Mouse (Mus musculus) intestine, embryonic 15.5 days (tissue): ENCODE measurements around the gene Gm34653. TPM values are rescaled to one million over a fixed set of nuclear protein-coding genes. Genes with fewer than 3 reads are reported as not detected.

Experiments used
- ATAC-seq: fragments of 200-750 bp; cut with Nextera tagmentation; 2 replicates; pipeline ENCODE4 v1.8.0; 2017; ENCODE audit warnings: moderate TSS enrichment, moderate library complexity
- H3K27ac ChIP-seq: fragments of 300-500 bp; sonication (generic); 2 replicates; pipeline ENCODE4 v1.5.1; 2015; ENCODE audit warnings: mild to moderate bottlenecking, inconsistent platforms
- H3K27me3 ChIP-seq: fragments of 300-500 bp; sonication (generic); replicated peaks from 2 replicates; pipeline ENCODE4 v1.6.1; 2015; ENCODE audit warnings: inconsistent platforms
- H3K36me3 ChIP-seq: fragments of 300-500 bp; sonication (generic); 2 replicates; pipeline ENCODE4 v1.6.1; 2015; ENCODE audit warnings: inconsistent platforms
- H3K4me1 ChIP-seq: fragments of 300-500 bp; sonication (generic); replicated peaks from 2 replicates; pipeline ENCODE4 v1.6.1; 2015; ENCODE audit warnings: inconsistent platforms
- H3K4me2 ChIP-seq: fragments of 300-500 bp; sonication (generic); replicated peaks from 2 replicates; pipeline ENCODE4 v1.6.1; 2015; ENCODE audit warnings: mild to moderate bottlenecking, inconsistent platforms
- H3K4me3 ChIP-seq: fragments of 300-500 bp; sonication (generic); replicated peaks from 2 replicates; pipeline ENCODE4 v1.5.1; 2015; ENCODE audit warnings: inconsistent platforms
- H3K9ac ChIP-seq: fragments of 300-500 bp; sonication (generic); 2 replicates; pipeline ENCODE4 v1.6.1; 2015; ENCODE audit warnings: inconsistent platforms
- H3K9me3 ChIP-seq: fragments of 300-500 bp; sonication (generic); 2 replicates; pipeline ENCODE4 v1.6.1; 2016; ENCODE audit warnings: inconsistent platforms
- WGBS: fragments of 180-500 bp; shearing (Covaris S2); methylation state at CpG from one replicate; pipeline ENCODE4 v1.1.7; 2015; 5-methylcytosine and 5-hydroxymethylcytosine counted together
- polyA plus RNA-seq: library from polyadenylated mRNA; unstranded; fragments of >200 nt; fragmentation: Nextera tagmentation; extraction: Ambion mirVana; gene quantifications from 2 replicates; pipeline ENCODE4 v1.2.1, GENCODE M21; 2015

Gm34653 gene
- polyA plus RNA-seq, 1 experiment from 2014 or later: not detected

- peak overlapping the region; percentile 92 for H3K9ac ChIP-seq
- ATAC-seq: peak; percentile 97
- peak overlapping the region; percentile 97 for H3K27ac ChIP-seq
- H3K36me3 ChIP-seq: no peaks in the 10 kb centered on the region
- H3K27me3 ChIP-seq: no peaks in the 10 kb centered on the region
- peaks cover 11% of the 10 kb centered on the region; the same call in 1 of the 2 replicates for H3K4me1 ChIP-seq
- H3K9me3 ChIP-seq: no peaks in the 10 kb centered on the region
- under 1% methylated on average over 67 of the region's 67 CpGs for WGBS
- H3K4me3 ChIP-seq: peak overlapping the region; percentile 82
- peak overlapping the region; percentile 75 for H3K4me2 ChIP-seq
Measured at GRCm38 (mm10) chr2:34870520-34871474, 38.0 kb downstream of the Gm34653 start.

GRCm38 (mm10) chr2:34874271-34874670 lies 41.5 kb downstream of the Gm34653 start, which contains the start of gene Cutal:
Gene Cutal (plus strand): TSS chr2:34874396.
- H3K27ac ChIP-seq: peak within 1 kb of the TSS; percentile 29

GRCm38 (mm10) chr2:34874816-34875345 lies 42.1 kb downstream of the Gm34653 start, which contains the start of gene Psmd5:
Gene Psmd5 (minus strand): TSS chr2:34874968.
- Histone ChIP-seq H3K27ac (peak within 1 kb of the TSS; percentile 29), H3K27me3 (no peaks in the 10 kb centered on the region), H3K4me2 (peak within 1 kb of the TSS; percentile 57), H3K9ac (peak within 1 kb of the TSS; percentile 41), H3K9me3 (no peaks in the 10 kb centered on the region), H3K36me3 (no peaks in the 10 kb centered on the region), H3K4me3 (peak within 1 kb of the TSS; percentile 33), H3K4me1 (peaks cover 7% of the 10 kb centered on the region; the same call in 1 of the 2 replicates)
- 14% methylated on average over 8 of the region's 8 CpGs for WGBS
- no peak for ATAC-seq

More at GRCm38 (mm10) chr2:34874271-34874670, 41.5 kb downstream of the Gm34653 start, which contains the start of gene Cutal:
- peak; percentile 36 for ATAC-seq
- Histone ChIP-seq H3K4me1 (peaks cover 11% of the 10 kb centered on the region; the same call in 1 of the 2 replicates), H3K4me3 (peak within 1 kb of the TSS; percentile 33), H3K9me3 (no peaks in the 10 kb centered on the region), H3K36me3 (no peaks in the 10 kb centered on the region), H3K27me3 (no peaks in the 10 kb centered on the region), H3K4me2 (peak within 1 kb of the TSS; percentile 57), H3K9ac (peak within 1 kb of the TSS; percentile 41)
- WGBS: 2% methylated on average over 14 of the region's 14 CpGs

GRCm38 (mm10) chr2:34880054-34880453 lies 47.2 kb downstream of the Gm34653 start:
- no peaks in the 10 kb centered on the region for H3K4me1 ChIP-seq
- no peak for ATAC-seq
- H3K4me3 ChIP-seq: no peak overlapping the region
- 82% methylated on average over 10 of the region's 10 CpGs for WGBS
- no peaks in the 10 kb centered on the region for H3K27me3 ChIP-seq
- no peaks in the 10 kb centered on the region for H3K9me3 ChIP-seq
- H3K4me2 ChIP-seq: no peak overlapping the region
- H3K36me3 ChIP-seq: no peaks in the 10 kb centered on the region
- H3K27ac ChIP-seq: no peak overlapping the region
- no peak overlapping the region for H3K9ac ChIP-seq

- Histone ChIP-seq H3K27me3 (no peaks in the 10 kb centered on the region), H3K4me3 (no peak overlapping the region), H3K36me3 (no peaks in the 10 kb centered on the region), H3K27ac (no peak overlapping the region), H3K9ac (no peak overlapping the region), H3K4me2 (no peak overlapping the region), H3K4me1 (no peaks in the 10 kb centered on the region), H3K9me3 (no peaks in the 10 kb centered on the region)
- 80% methylated on average over 2 of the region's 2 CpGs for WGBS
- peak; percentile 42; the same call in 1 of the 2 replicates for ATAC-seq
Measured at GRCm38 (mm10) chr2:34882757-34883156, 50.0 kb downstream of the Gm34653 start.

GRCm38 (mm10) chr2:34883190-34883589 lies 50.4 kb downstream of the Gm34653 start:
- H3K36me3 ChIP-seq: no peaks in the 10 kb centered on the region
- H3K27me3 ChIP-seq: no peaks in the 10 kb centered on the region
- H3K4me3 ChIP-seq: no peak overlapping the region
- no peaks in the 10 kb centered on the region for H3K9me3 ChIP-seq
- no peak overlapping the region for H3K9ac ChIP-seq
- H3K4me2 ChIP-seq: no peak overlapping the region
- WGBS: 29% methylated on average over 5 of the region's 5 CpGs
- peak overlapping the region; percentile 23; the same call in 1 of the 2 replicates for H3K27ac ChIP-seq
- ATAC-seq: peak; percentile 94
- H3K4me1 ChIP-seq: no peaks in the 10 kb centered on the region

GRCm38 (mm10) chr2:34884186-34884585 lies 51.4 kb downstream of the Gm34653 start:
- 79% methylated on average over 2 of the region's 2 CpGs for WGBS
- Histone ChIP-seq H3K9me3 (no peaks in the 10 kb centered on the region), H3K9ac (no peak overlapping the region), H3K4me1 (no peaks in the 10 kb centered on the region), H3K27me3 (no peaks in the 10 kb centered on the region), H3K27ac (no peak overlapping the region), H3K4me2 (no peak overlapping the region), H3K4me3 (no peak overlapping the region), H3K36me3 (no peaks in the 10 kb centered on the region)
- no peak for ATAC-seq

Other genes starting within 250 kb of the Gm34653 start
- 69.5 and 73.0 TPM in 2 replicates for gene Gapvd1, start 77.8 kb upstream of the Gm34653 start, polyA plus RNA-seq
- gene Hspa5, start 61.0 kb upstream of the Gm34653 start, polyA plus RNA-seq: 1,028 and 1,048 TPM in 2 replicates
- gene Rabepk, start 33.1 kb upstream of the Gm34653 start, polyA plus RNA-seq: 40.7 and 45.7 TPM in 2 replicates
- gene Fbxw2, start 6.7 kb upstream of the Gm34653 start, polyA plus RNA-seq: 68.3 and 71.4 TPM in 2 replicates
- 5.7 and 6.8 TPM in 2 replicates for gene Cutal, start 41.4 kb downstream of the Gm34653 start, polyA plus RNA-seq
- 88.7 and 98.0 TPM in 2 replicates for gene Psmd5, start 42.0 kb downstream of the Gm34653 start, polyA plus RNA-seq
- gene Phf19, start 81.0 kb downstream of the Gm34653 start, polyA plus RNA-seq: 8.0 TPM in 2 replicates
- gene Traf1, start 128.8 kb downstream of the Gm34653 start, polyA plus RNA-seq: 2.5 TPM in 2 replicates
- 0.36 and 0.77 TPM in 2 replicates for gene Hc, start 228.4 kb downstream of the Gm34653 start, polyA plus RNA-seq